Mouse (Mus musculus) liver, adult (tissue): ENCODE measurements at regions not wholly inside any gene's neighbourhood (a gene's known extent, or its start where the extent isn't known, plus 50 kb on each side); places are given as distances from the start of the nearest gene placed in this dataset.

Experiments used
- GATA4 ChIP-seq: IDR thresholded peaks from 2 replicates; pipeline ENCODE4 v1.6.1; 2014; ENCODE audit warnings: mild to moderate bottlenecking, low read length; ENCODE audit not compliant: insufficient replicate concordance

- TF ChIP-seq GATA4: no peak
Measured at GRCm38 (mm10) chr1:151045334-151045733, 52.1 kb upstream of the Hmcn1 start.

- no peak for TF ChIP-seq GATA4
Measured at GRCm38 (mm10) chr1:151046626-151047025, 53.4 kb upstream of the Hmcn1 start.

GRCm38 (mm10) chr1:151049726-151050506 lies 56.7 kb upstream of the Hmcn1 start:
- no peak for TF ChIP-seq GATA4

GRCm38 (mm10) chr1:151050507-151050816 lies 57.2 kb upstream of the Hmcn1 start:
- TF ChIP-seq GATA4: no peak

- no peak for TF ChIP-seq GATA4
Measured at GRCm38 (mm10) chr1:151053268-151053667, 60.0 kb upstream of the Hmcn1 start.

GRCm38 (mm10) chr1:151055396-151055795 lies 62.2 kb upstream of the Hmcn1 start:
- TF ChIP-seq GATA4: no peak

- TF ChIP-seq GATA4: no peak
Measured at GRCm38 (mm10) chr1:151059546-151060136, 66.4 kb upstream of the Hmcn1 start.

GRCm38 (mm10) chr1:151065090-151065567 lies 71.9 kb upstream of the Hmcn1 start:
- no peak for TF ChIP-seq GATA4

- TF ChIP-seq GATA4: no peak
Measured at GRCm38 (mm10) chr1:151066379-151067128, 73.3 kb upstream of the Hmcn1 start.

GRCm38 (mm10) chr1:151074508-151075314 lies 81.5 kb upstream of the Hmcn1 start:
- TF ChIP-seq GATA4: no peak

GRCm38 (mm10) chr1:151075541-151075940 lies 82.3 kb upstream of the Hmcn1 start:
- no peak for TF ChIP-seq GATA4

GRCm38 (mm10) chr1:151078909-151079522 lies 85.8 kb upstream of the Hmcn1 start:
- TF ChIP-seq GATA4: no peak

- no peak; the same call in 1 of the 2 replicates for TF ChIP-seq GATA4
Measured at GRCm38 (mm10) chr1:151079614-151080360, 86.6 kb upstream of the Hmcn1 start.

GRCm38 (mm10) chr1:151080510-151080980 lies 87.3 kb upstream of the Hmcn1 start:
- TF ChIP-seq GATA4: no peak
